Mouse (Mus musculus): Measurements from ENCODE around the gene Eogt.

DNA sequence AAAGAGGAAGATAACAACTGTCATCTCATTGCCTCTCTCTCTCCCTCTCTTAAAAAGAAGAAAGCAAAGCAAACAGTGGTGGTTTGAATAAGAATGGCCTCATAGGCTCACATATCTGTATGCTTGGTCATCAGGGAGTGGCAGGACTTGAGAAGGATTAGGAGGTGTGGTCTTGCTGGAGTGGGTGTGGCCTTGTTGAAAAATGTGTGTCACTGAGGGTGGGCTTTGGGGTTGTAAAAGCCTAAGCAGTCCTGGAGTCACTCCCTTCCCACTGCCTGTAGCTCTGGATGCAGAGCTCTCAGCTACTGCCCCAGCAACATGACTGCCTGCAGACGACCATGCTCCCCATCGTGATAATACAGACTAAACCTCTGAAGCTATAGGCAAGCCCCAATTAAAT, 66.6 kb downstream of the Eogt start:
- TF ChIP-seq POLR2A (IDR thresholded peaks at IDR 0.05; ENCODE audit: extremely low read depth, insufficient read depth, low read length) (no peak), CTCF (IDR thresholded peaks at IDR 0.05; ENCODE audit: low read depth, low read length) (no peak)

Data from liver, adult 2 months (tissue).